Mouse (Mus musculus) embryonic facial prominence, embryonic 13.5 days (tissue): ENCODE results near the gene Wbp11. TPM values are rescaled to one million over a fixed set of nuclear protein-coding genes. Genes with fewer than 3 reads are reported as not detected.

Experiments used
- ATAC-seq: fragments of 200-750 bp; cut with Nextera tagmentation; 2 replicates; pipeline ENCODE4 v1.8.0; 2017; ENCODE audit warnings: low read depth; ENCODE audit not compliant: insufficient number of reproducible peaks, insufficient read depth, low FRiP score, low TSS enrichment
- H3K27ac ChIP-seq: fragments of 300-500 bp; sonication (generic); 2 replicates; pipeline ENCODE4 v1.5.1; 2015; ENCODE audit warnings: moderate library complexity, mild to moderate bottlenecking, inconsistent platforms
- H3K27me3 ChIP-seq: fragments of 300-500 bp; sonication (generic); 2 replicates; pipeline ENCODE4 v1.6.1; 2015; ENCODE audit warnings: mild to moderate bottlenecking, inconsistent platforms
- H3K36me3 ChIP-seq: fragments of 300-500 bp; sonication (generic); 2 replicates; pipeline ENCODE4 v1.6.1; 2015; ENCODE audit warnings: mild to moderate bottlenecking, inconsistent platforms
- H3K4me1 ChIP-seq: fragments of 300-500 bp; sonication (generic); 2 replicates; pipeline ENCODE4 v1.6.1; 2015; ENCODE audit warnings: inconsistent platforms
- H3K4me2 ChIP-seq: fragments of 300-500 bp; sonication (generic); 2 replicates; pipeline ENCODE4 v1.6.1; 2015; ENCODE audit warnings: moderate library complexity, mild to moderate bottlenecking, inconsistent platforms
- H3K4me3 ChIP-seq: fragments of 300-500 bp; sonication (generic); 2 replicates; pipeline ENCODE4 v1.5.1; 2015; ENCODE audit warnings: mild to moderate bottlenecking, inconsistent platforms
- H3K9ac ChIP-seq: fragments of 300-500 bp; sonication (generic); 2 replicates; pipeline ENCODE4 v1.6.1; 2015; ENCODE audit warnings: mild to moderate bottlenecking, inconsistent platforms
- H3K9me3 ChIP-seq: fragments of 300-500 bp; sonication (generic); 2 replicates; pipeline ENCODE4 v1.6.1; 2016; ENCODE audit warnings: inconsistent platforms
- WGBS: fragments of 180-500 bp; shearing (Covaris S2); methylation state at CpG from one replicate; pipeline ENCODE4 v1.1.7; 2015; ENCODE audit warnings: mixed read lengths; 5-methylcytosine and 5-hydroxymethylcytosine counted together
- microRNA-seq: library from miRNA; unstranded; fragments of <30 nt; microRNA quantifications from one replicate; pipeline ENCODE4, GENCODE M21; 2016
- polyA plus RNA-seq: library from polyadenylated mRNA; unstranded; fragments of >200 nt; fragmentation: Nextera tagmentation; extraction: Ambion mirVana; gene quantifications from 2 replicates; pipeline ENCODE4 v1.2.1, GENCODE M21; 2015

Wbp11 gene
- polyA plus RNA-seq, 1 experiment from 2014 or later = 110 TPM

DNA sequence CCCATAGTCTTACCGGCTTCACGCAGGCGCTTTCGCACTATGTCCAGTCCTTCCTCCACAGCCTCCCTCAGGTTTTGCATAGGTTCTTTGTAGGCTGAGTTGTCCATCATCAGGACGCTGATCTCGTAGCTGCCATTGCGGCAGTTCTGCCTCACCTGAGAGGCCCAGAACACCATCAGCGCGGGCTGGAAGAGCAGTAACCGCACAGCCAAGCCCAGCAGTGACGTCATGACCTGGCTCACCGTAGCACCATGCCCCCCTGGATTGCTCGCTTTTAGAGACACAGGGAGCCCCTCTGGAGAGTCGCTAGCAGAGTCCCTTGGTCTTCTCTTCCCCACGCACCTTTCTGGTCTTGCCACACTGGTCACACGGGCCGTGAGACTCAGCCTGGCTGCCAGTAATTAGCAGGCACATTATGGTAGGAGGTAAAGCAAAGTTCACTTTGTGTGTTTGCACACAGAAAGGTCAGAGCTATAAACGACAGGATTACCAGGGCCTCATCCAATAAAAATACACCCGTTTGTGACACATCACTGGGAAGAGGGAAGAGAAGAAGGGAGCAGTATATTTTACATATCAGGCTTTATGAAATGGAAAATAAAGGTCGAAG lies 46.6 kb downstream of the Wbp11 start, which contains the start of gene Gucy2c:
Gucy2c (minus strand) TSS at position 389 of the 610 bp plus-strand sequence.
- Histone ChIP-seq H3K27ac (no peak within 1 kb of the TSS), H3K36me3 (no peaks in the 10 kb centered on the region), H3K9ac (no peak within 1 kb of the TSS), H3K9me3 (no peaks in the 10 kb centered on the region), H3K4me1 (no peaks in the 10 kb centered on the region), H3K4me3 (no peak within 1 kb of the TSS), H3K27me3 (no peaks in the 10 kb centered on the region), H3K4me2 (no peak within 1 kb of the TSS)
- ATAC-seq = no peak
- 80% methylated on average over 20 of the region's 20 CpGs for WGBS

DNA sequence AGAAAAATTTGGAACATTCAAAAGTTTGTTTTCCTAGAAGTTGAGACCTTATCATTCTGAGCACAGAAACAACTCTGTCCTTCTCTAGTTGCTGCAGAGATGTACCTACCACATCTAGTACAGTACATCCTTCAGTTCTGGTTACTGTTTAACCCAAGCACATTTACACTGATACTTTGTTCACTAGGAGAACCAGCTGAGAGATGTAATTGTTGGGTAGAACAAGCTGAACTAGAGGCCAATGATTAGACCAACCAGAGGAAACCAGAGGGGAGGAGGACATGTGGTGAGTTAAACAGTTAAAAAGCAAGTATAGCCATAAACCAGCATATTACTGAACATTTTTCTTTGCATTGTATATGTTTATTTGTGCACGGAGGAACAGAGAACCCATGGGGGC lies 51.6 kb downstream of the Wbp11 start:
- 84% methylated on average over 1 of the region's 1 CpGs for WGBS
- ATAC-seq = no peak
- H3K9ac ChIP-seq = no peak overlapping the region

DNA sequence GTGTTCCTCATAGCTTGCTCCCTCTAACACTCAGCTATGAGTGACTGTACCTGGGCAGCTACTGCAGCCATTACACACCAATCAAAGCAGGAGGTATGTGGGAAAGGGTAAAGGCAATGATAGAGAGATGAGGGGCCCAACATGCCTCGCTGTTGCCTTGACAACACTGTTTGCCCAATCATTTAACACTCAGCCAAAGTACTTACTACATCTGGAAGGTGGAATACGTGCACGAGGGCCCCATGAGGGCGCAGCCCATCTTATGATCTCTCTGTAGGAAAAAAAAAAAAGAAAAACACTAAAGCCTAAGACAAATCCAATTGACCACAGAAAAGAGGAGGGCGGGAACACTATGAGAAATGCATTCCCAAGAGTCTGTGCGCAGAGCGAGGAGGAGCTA lies 58.2 kb downstream of the Wbp11 start:
- H3K27ac ChIP-seq = no peak overlapping the region
- H3K9me3 ChIP-seq = no peaks in the 10 kb centered on the region
- H3K4me3 ChIP-seq = no peak overlapping the region
- no peaks in the 10 kb centered on the region for H3K27me3 ChIP-seq
- no peak overlapping the region for H3K4me2 ChIP-seq
- 83% methylated on average over 7 of the region's 7 CpGs for WGBS
- no peaks in the 10 kb centered on the region for H3K4me1 ChIP-seq
- no peak overlapping the region for H3K9ac ChIP-seq
- no peaks in the 10 kb centered on the region for H3K36me3 ChIP-seq
- no peak for ATAC-seq

More for the DNA sequence above, 51.6 kb downstream of the Wbp11 start:
- no peaks in the 10 kb centered on the region for H3K27me3 ChIP-seq
- H3K36me3 ChIP-seq = no peaks in the 10 kb centered on the region
- no peak overlapping the region for H3K4me2 ChIP-seq
- H3K9me3 ChIP-seq = no peaks in the 10 kb centered on the region
- H3K4me3 ChIP-seq = no peak overlapping the region
- no peaks in the 10 kb centered on the region for H3K4me1 ChIP-seq
- no peak overlapping the region for H3K27ac ChIP-seq

DNA sequence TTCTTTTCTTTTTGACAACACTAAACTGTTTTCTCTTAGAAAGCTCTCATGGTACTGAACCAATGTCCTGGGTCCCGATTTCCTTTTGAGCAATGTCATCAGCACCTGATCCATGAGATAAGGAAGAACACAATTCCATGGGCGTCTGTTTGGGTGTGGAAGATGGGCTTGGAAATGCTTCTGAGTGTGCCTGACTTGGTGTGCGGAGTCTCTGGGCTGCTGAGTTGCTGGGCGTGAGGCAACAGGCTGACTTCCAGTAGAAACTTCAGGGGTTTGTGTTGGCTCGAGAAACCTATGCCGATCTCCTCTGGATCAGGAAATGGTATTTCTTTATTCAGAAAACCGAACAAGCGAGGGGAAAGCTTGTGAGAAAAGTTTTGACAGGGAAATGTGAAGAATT lies 58.9 kb downstream of the Wbp11 start:
- 84% methylated on average over 8 of the region's 8 CpGs for WGBS
- no peak for ATAC-seq

DNA sequence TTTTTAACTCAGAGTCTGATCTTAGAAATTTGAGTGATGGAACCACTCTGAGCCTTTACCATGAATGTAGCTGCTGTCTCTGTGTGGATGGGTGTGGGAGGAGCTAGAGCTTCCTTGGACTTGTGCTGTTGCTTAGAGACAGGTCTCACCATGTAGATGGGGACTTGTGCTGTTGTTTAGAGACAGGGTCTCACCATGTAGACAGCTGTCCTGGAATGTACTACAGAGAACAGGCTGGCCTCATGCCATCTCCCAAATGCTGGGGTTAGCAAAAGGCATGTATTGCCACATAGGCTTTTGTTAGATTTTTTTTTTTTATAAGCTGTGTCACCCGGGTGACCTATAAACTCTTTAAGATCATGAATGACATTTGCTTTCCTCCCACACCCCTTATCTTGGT lies 64.1 kb downstream of the Wbp11 start:
- 88% methylated on average over 1 of the region's 1 CpGs for WGBS
- no peak for ATAC-seq
- Histone ChIP-seq H3K4me2 (no peak overlapping the region), H3K4me1 (no peaks in the 10 kb centered on the region), H3K9me3 (no peaks in the 10 kb centered on the region), H3K4me3 (no peak overlapping the region), H3K9ac (no peak overlapping the region), H3K27me3 (no peaks in the 10 kb centered on the region), H3K36me3 (no peaks in the 10 kb centered on the region), H3K27ac (no peak overlapping the region)

More for the DNA sequence above, 58.9 kb downstream of the Wbp11 start:
- no peak overlapping the region for H3K4me2 ChIP-seq
- H3K27ac ChIP-seq = no peak overlapping the region
- no peaks in the 10 kb centered on the region for H3K27me3 ChIP-seq
- no peak overlapping the region for H3K4me3 ChIP-seq
- H3K9me3 ChIP-seq = no peaks in the 10 kb centered on the region
- no peaks in the 10 kb centered on the region for H3K36me3 ChIP-seq
- H3K4me1 ChIP-seq = no peaks in the 10 kb centered on the region
- H3K9ac ChIP-seq = no peak overlapping the region

Small RNAs within 50 kb of the gene (microRNA-seq; reads per million reads assigned to microRNA genes)
- not detected for gene Gm44364

Other genes starting within 250 kb of the Wbp11 start
- 6.4 and 9.9 TPM in 2 replicates for gene Plbd1, start 166.3 kb downstream of the Wbp11 start, polyA plus RNA-seq
- 0.36 TPM in 1 of 2 replicates, not detected in the other for gene Gucy2c, start 46.5 kb downstream of the Wbp11 start, polyA plus RNA-seq
- 0.80 and 0.99 TPM in 2 replicates for gene Hist4h4, start 23.8 kb downstream of the Wbp11 start, polyA plus RNA-seq
- gene H2afj, start 20.0 kb downstream of the Wbp11 start, polyA plus RNA-seq = 120 and 127 TPM in 2 replicates
- 2.2 and 4.3 TPM in 2 replicates for gene BC049715, start 607 bp downstream of the Wbp11 start, polyA plus RNA-seq
- gene Smco3, start 7.2 kb upstream of the Wbp11 start, polyA plus RNA-seq = 0.98 and 2.6 TPM in 2 replicates
- gene Art4, start 29.5 kb upstream of the Wbp11 start, polyA plus RNA-seq = 2.8 and 3.1 TPM in 2 replicates
- gene Mgp, start 47.6 kb upstream of the Wbp11 start, polyA plus RNA-seq = 101 and 192 TPM in 2 replicates
- gene Erp27, start 93.9 kb upstream of the Wbp11 start, polyA plus RNA-seq = 0.30 TPM in 1 of 2 replicates, not detected in the other
- gene Pde6h, start 95.6 kb upstream of the Wbp11 start, polyA plus RNA-seq = 0.30 TPM in 1 of 2 replicates, not detected in the other
- 85.4 and 93.8 TPM in 2 replicates for gene Arhgdib, start 113.7 kb upstream of the Wbp11 start, polyA plus RNA-seq